Mouse (Mus musculus): Measurements from ENCODE around the gene Tbc1d10b. TPM values are rescaled to one million over a fixed set of nuclear protein-coding genes. Genes with fewer than 3 reads are reported as not detected.

Tbc1d10b gene
- total and polyA plus RNA-seq, 3 experiments: 18.2 to 28.0 (median 25.6) TPM

- TF ChIP-seq TBP (conservative IDR thresholded peaks at IDR 0.05; ENCODE audit: low read depth, low read length) (peak; percentile 79), SMC3 (IDR thresholded peaks at IDR 0.05; ENCODE audit: low read depth, low read length) (no peak), CTCF (conservative IDR thresholded peaks at IDR 0.05 in 1 of 2, IDR thresholded peaks at IDR 0.05 in 1 of 2; ENCODE audit: low read depth in 2 of 2, low read length in 2 of 2) (peak in 1 of 2 experiments; percentile 11; a peak in 1 of 4 replicates), MYC (IDR thresholded peaks at IDR 0.05; ENCODE audit: low read depth, low read length) (peak; percentile 56), CHD2 (IDR thresholded peaks at IDR 0.05; ENCODE audit: low read length) (no peak), ZNF384 (IDR thresholded peaks at IDR 0.05; ENCODE audit: low read depth, low read length) (0 out of 2 replicates have a peak, but pooled peaks have one; percentile 2), RAD21 (IDR thresholded peaks at IDR 0.05; ENCODE audit: low read depth, low read length) (no peak), GABPA (IDR thresholded peaks at IDR 0.05; ENCODE audit: insufficient replicate concordance, low read depth, low read length) (no peak), TCF12 (IDR thresholded peaks at IDR 0.05; ENCODE audit: low read depth, low read length) (peak; percentile 81), KAT2A (IDR thresholded peaks at IDR 0.05; ENCODE audit: insufficient replicate concordance, low read length) (no peak), MEF2A (IDR thresholded peaks at IDR 0.05; ENCODE audit: borderline replicate concordance, low read depth, low read length) (no peak), ZC3H11A (IDR thresholded peaks at IDR 0.05; ENCODE audit: low read depth, low read length) (no peak), MAZ (IDR thresholded peaks at IDR 0.05; ENCODE audit: low read depth, low read length) (peak; percentile 66; the same call in 1 of the 2 replicates), CHD1 (IDR thresholded peaks at IDR 0.05; ENCODE audit: low read depth, low read length) (no peak; the same call in 1 of the 2 replicates), USF1 (IDR thresholded peaks at IDR 0.05; ENCODE audit: low read depth, low read length) (no peak), JUN (IDR thresholded peaks at IDR 0.05; ENCODE audit: insufficient read depth, low read depth, low read length) (no peak), MXI1 (IDR thresholded peaks at IDR 0.05; ENCODE audit: low read depth, low read length) (peak; percentile 89)
These were observed 35.8 kb upstream of the Tbc1d10b start, which contains the start of gene Zfp771 (continued) for GRCm38 (mm10) chr7:127243870-127244657.

DNA sequence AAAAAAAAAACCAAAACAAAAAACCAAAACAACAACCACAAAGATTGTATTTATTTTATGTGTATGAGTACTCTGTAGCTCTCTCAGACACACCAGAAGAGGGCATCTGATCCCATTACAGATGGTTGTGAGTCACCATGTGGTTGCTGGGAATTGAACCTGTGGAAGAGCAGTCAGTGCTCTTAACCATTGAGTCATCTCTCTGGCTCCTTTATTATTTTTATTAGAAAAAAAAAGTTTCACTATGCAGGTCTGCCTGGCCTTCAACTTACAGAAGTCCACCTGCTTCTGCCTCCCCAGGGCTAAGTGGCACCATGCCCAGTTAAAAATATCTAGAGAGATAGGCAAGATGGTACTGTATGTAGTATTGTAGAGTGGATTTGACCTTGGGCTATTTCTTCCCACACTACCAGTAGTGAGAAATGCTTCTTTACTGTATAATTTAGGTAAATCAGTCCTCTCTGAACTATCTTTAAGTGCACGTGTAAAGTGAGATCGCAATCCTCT lies 35.1 kb upstream of the Tbc1d10b start:
- dilution Hi-C loops (cut with MboI; ENCODE audit: extremely low pct_ligation_motif_present, extremely low pct_unique_long_range_greater_than_20kb, low sequenced_read_pairs) (no loop called here), in situ Hi-C loops (cut with MboI; ENCODE audit: low pct_ligation_motif_present, low pct_unique_long_range_greater_than_20kb, low sequenced_read_pairs) (no loop called here)
- H3K9me3 ChIP-seq (replicated peaks; ENCODE audit: low read length): peaks cover 3% of the 10 kb centered on the region
- peaks cover 15 to 33% of the 10 kb centered on the region in 2 experiments for H3K36me3 ChIP-seq (replicated peaks in 1 of 2; ENCODE audit: control insufficient read depth in 1 of 2, insufficient read depth in 1 of 2, low read length in 1 of 2)
- H3K79me2 ChIP-seq (replicated peaks; ENCODE audit: control insufficient read depth, extremely low read depth, insufficient read depth, poor library complexity, severe bottlenecking): peaks cover 4% of the 10 kb centered on the region
- peaks cover 14 to 48% of the 10 kb centered on the region in 2 experiments for H3K4me1 ChIP-seq (ENCODE audit: control insufficient read depth in 1 of 2, insufficient read depth in 2 of 2)
- peak overlapping the region; percentile 64; the same call in 1 of the 2 replicates for H3K4me2 ChIP-seq (ENCODE audit: insufficient read depth, low read depth, poor library complexity, severe bottlenecking)
- DNase-seq (ENCODE audit: extremely low read depth): no peak
- no peaks in the 10 kb centered on the region for H3K27me3 ChIP-seq (replicated peaks)
- H3K9ac ChIP-seq (ENCODE audit: insufficient read depth, low read depth): peak overlapping the region; percentile 73; the same call in 1 of the 2 replicates
- H3K4me3 ChIP-seq (replicated peaks in 1 of 3; ENCODE audit: low read depth in 2 of 3, low read length in 2 of 3, poor library complexity in 1 of 3): peak overlapping the region; percentile 17 to 82 (median 52)
- H3K27ac ChIP-seq (ENCODE audit: insufficient read depth, low read depth): peak overlapping the region; percentile 88
- no peak for TF ChIP-seq GABPA (IDR thresholded peaks at IDR 0.05; ENCODE audit: insufficient replicate concordance, low read depth, low read length)
- TF ChIP-seq KAT2A (IDR thresholded peaks at IDR 0.05; ENCODE audit: insufficient replicate concordance, low read length): no peak
- TF ChIP-seq RAD21 (IDR thresholded peaks at IDR 0.05; ENCODE audit: low read depth, low read length): no peak
- TF ChIP-seq ZC3H11A (IDR thresholded peaks at IDR 0.05; ENCODE audit: low read depth, low read length): no peak
- 0 out of 2 replicates have a peak, but pooled peaks have one; percentile 37 for TF ChIP-seq E2F4 (IDR thresholded peaks at IDR 0.05; ENCODE audit: insufficient replicate concordance, low read depth, low read length)
- TF ChIP-seq EP300 (IDR thresholded peaks at IDR 0.05; ENCODE audit: low read length): no peak
- TF ChIP-seq BHLHE40 (IDR thresholded peaks at IDR 0.05; ENCODE audit: low read depth, low read length): peak; percentile 35
- TF ChIP-seq HCFC1 (IDR thresholded peaks at IDR 0.05; ENCODE audit: low read depth, low read length): no peak
- TF ChIP-seq CTCF (conservative IDR thresholded peaks at IDR 0.05 in 1 of 2, IDR thresholded peaks at IDR 0.05 in 1 of 2; ENCODE audit: low read depth in 2 of 2, low read length in 2 of 2): peak in 1 of 2 experiments; percentile 20; a peak in 1 of 4 replicates
- TF ChIP-seq MEF2A (IDR thresholded peaks at IDR 0.05; ENCODE audit: borderline replicate concordance, low read depth, low read length): no peak
- TF ChIP-seq MXI1 (IDR thresholded peaks at IDR 0.05; ENCODE audit: low read depth, low read length): no peak
- no peak; the same call in 1 of the 2 replicates for TF ChIP-seq CHD1 (IDR thresholded peaks at IDR 0.05; ENCODE audit: low read depth, low read length)
- TF ChIP-seq UBTF (IDR thresholded peaks at IDR 0.05; ENCODE audit: low read depth, low read length): no peak
- TF ChIP-seq ZKSCAN1 (IDR thresholded peaks at IDR 0.05; ENCODE audit: borderline replicate concordance, low read depth, low read length): no peak
- no peak for TF ChIP-seq ELF1 (IDR thresholded peaks at IDR 0.05; ENCODE audit: low read depth, low read length)
- TF ChIP-seq MAX (IDR thresholded peaks at IDR 0.05; ENCODE audit: low read length): peak; percentile 42
- no peak for TF ChIP-seq JUN (IDR thresholded peaks at IDR 0.05; ENCODE audit: insufficient read depth, low read depth, low read length)
- no peak for TF ChIP-seq IRF4 (IDR thresholded peaks at IDR 0.05; ENCODE audit: low read depth, low read length)
- no peak for TF ChIP-seq ZMIZ1 (IDR thresholded peaks at IDR 0.05; ENCODE audit: low read depth, low read length)
- no peak for TF ChIP-seq POLR2AphosphoS2 (IDR thresholded peaks at IDR 0.05; ENCODE audit: low read depth, low read length)
- no peak for TF ChIP-seq CHD2 (IDR thresholded peaks at IDR 0.05; ENCODE audit: low read length)
- no peak for TF ChIP-seq ETS1 (conservative IDR thresholded peaks at IDR 0.05; ENCODE audit: low read depth, low read length)
- no peak for TF ChIP-seq SMC3 (IDR thresholded peaks at IDR 0.05; ENCODE audit: low read depth, low read length)
- TF ChIP-seq RCOR1 (conservative IDR thresholded peaks at IDR 0.05; ENCODE audit: low read depth, low read length): no peak
- TF ChIP-seq NRF1 (IDR thresholded peaks at IDR 0.05; ENCODE audit: low read depth, low read length): no peak
- no peak for TF ChIP-seq USF1 (IDR thresholded peaks at IDR 0.05; ENCODE audit: low read depth, low read length)
